Mouse (Mus musculus) frontal cortex, postnatal 36 days (tissue): ENCODE measurements around the gene Ddx17.
A peak's percentile ranks its signal among the peaks of the same experiment; 100 is the strongest.

Experiments
- DNase-seq, 2 experiments: peaks; one replicate each; pipeline ENCODE4 v3.0.0; 2022; ENCODE audit warnings: low spot score in 2 of 2

Gene Ddx17

GRCm38 (mm10) chr15:79546410-79547288 lies at the start of gene Ddx17:
TSS of gene Ddx17 (minus strand) at chr15:79546741.
- DNase-seq = peak; percentile 99

DNA sequence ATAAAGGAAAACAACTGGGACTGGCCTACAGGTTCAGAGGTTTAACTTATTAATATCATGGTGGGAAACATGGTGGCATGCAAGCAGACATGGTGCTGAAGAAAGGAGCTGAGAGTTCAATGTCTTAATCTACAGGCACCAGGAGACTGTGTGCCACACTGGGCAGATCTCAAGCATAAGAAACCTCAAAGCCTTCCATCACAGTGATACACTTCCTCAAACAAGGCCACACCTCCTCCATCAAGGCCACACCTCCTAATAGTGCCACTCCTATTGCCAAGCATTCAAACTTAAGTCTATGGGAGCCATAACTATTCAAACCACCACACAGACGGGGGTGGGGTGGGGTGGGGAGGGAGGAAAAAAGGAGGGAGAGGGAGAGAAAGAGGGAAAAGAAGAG lies 35.0 kb upstream of the Ddx17 start:
- DNase-seq = no peak

- DNase-seq = peak; percentile 33 to 54
Observed at GRCm38 (mm10) chr15:79577671-79578426, 31.3 kb upstream of the Ddx17 start.

DNA sequence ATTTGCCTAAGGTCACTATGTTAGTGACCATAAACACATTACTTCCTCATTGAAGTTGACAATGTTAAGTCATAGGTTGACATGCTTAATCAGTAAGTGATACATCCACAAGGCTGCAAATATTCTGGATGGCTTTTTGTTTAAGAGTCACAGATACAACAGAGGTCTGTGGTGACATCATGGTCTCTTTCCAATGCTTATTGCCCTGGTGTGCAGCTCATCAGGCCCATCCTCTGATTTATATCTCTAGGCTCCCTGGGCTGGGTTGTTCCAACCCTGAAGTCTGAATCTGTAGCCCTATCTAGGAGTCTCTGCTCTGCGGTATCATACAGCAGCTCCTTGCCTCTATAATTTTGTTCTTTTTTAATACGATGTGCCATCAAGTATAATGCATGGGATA lies 30.4 kb upstream of the Ddx17 start:
- no peak for DNase-seq

- peak in 1 of 2 experiments; percentile 37 for DNase-seq
Observed at GRCm38 (mm10) chr15:79575543-79576222, 29.1 kb upstream of the Ddx17 start.

- peak; percentile 45 to 77 for DNase-seq
Observed at GRCm38 (mm10) chr15:79562417-79562816, 15.9 kb upstream of the Ddx17 start.

- DNase-seq = no peak
Observed at GRCm38 (mm10) chr15:79559649-79560048, 13.1 kb upstream of the Ddx17 start.

- DNase-seq = no peak
Observed at GRCm38 (mm10) chr15:79552566-79552965, 6.0 kb upstream of the Ddx17 start.

GRCm38 (mm10) chr15:79548226-79548625 lies 1.7 kb upstream of the Ddx17 start:
- DNase-seq = no peak

DNA sequence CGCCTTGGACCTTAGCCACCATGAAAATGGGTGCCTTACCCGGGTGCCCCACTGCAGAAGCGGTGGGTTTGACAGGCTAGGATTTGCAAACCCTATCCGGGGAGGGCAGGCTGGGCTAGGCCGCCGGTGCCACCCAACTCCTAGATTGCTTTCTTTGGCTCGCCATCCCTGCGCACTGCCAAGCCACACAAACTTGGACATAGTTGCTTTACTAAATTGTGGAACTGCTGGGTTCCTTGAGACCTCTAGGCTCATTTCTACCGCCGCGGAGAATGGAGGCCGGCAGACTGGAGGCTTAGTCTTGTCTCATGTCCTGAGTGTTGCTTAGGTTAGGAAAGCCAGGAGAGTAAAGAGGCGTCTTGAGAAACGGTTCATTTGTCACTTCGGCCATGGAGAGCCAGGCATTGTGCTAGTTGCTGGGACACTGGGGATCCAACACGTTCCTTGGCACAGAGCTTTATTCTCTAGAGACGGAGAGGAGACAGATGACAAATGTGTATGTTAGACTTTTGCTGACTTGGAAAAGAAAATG lies 814 bp upstream of the Ddx17 start:
- no peak for DNase-seq

DNA sequence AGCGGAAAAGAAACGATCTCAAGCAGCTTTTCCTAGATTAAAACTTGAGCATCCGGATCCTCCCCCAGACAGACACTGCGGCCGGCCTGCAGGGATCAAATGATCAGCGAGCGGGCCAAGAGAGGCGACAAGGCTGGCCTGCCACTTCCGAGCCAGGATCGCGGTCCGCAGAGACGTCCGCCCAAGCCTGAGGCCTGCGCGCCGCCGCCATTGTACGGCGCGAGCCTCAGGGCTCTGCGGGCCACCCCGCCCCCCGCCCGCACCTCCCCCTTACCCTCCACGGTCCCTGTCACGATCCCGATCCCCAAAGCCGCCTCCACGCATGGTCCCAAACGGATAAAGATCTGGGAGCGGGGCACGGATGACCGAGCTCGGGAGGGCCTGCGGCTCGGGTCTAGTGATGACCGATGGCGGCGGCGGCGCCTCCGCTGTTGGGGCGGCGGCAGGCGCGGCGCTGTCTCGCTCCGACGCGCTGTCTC lies 581 bp downstream of the Ddx17 start:
- no peak for DNase-seq

- DNase-seq = no peak
Observed at GRCm38 (mm10) chr15:79545496-79545895, 1.0 kb downstream of the Ddx17 start.

DNA sequence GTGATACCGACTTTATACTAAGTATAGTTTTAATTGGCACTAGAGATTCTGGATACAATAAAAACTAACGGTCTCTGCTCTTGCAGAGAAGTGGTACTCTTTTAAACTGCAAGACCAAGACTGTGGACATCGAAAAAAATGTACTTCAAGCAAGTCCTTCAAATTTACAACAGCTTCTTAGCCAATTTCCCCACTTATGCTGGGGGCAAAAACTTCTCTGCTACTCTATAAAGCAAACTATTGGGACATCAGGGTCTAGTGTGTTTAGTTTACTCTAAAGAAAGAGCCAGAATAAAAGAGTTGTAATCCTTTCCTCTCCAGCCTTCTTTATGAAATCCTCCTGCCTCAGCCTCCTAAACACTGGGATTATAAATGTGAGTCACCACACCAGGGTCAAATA lies 2.6 kb downstream of the Ddx17 start:
- DNase-seq = no peak

GRCm38 (mm10) chr15:79533796-79534195 lies 12.7 kb downstream of the Ddx17 start:
- no peak for DNase-seq

DNA sequence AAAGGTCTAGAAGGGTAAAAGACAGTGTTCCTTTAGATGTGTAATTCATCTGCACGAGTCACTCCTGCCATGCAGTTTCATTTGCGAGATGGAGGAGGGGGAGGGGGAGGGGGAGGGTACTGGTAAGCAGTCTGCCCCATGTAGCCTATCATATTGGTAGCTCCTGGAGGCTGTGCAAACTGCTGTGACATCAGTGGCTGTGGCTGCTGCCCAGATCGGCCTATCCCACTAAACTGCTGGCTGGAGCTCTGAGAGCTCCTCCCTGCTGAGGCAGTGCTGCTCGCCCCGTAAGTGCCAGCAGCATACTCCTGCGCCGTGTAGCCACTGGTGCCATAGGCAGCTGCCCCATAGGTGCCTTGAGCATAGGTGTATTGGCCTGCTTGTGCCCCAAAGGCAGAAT lies 16.6 kb downstream of the Ddx17 start:
- DNase-seq = no peak

GRCm38 (mm10) chr15:79527991-79528639 lies 18.4 kb downstream of the Ddx17 start:
- DNase-seq = no peak

DNA sequence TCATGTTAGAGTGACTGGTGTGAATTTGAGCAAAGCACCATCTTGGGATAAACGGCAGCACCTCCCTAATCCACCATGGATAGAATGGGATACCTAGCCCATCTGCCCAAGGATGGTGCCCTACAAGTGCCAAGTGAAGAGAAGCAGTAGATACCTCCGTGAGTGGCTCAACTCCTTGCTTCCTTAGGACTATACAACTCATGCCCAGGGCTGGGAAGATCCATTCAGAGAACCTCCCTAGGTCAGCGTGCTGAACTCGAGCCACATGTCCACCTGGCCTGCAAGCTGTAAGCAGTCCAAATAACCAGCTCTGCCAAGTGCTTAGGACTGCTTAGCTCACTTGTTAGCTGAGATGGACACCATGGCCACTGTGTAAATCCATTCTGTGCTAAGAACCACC lies 19.3 kb downstream of the Ddx17 start:
- DNase-seq = no peak

DNA sequence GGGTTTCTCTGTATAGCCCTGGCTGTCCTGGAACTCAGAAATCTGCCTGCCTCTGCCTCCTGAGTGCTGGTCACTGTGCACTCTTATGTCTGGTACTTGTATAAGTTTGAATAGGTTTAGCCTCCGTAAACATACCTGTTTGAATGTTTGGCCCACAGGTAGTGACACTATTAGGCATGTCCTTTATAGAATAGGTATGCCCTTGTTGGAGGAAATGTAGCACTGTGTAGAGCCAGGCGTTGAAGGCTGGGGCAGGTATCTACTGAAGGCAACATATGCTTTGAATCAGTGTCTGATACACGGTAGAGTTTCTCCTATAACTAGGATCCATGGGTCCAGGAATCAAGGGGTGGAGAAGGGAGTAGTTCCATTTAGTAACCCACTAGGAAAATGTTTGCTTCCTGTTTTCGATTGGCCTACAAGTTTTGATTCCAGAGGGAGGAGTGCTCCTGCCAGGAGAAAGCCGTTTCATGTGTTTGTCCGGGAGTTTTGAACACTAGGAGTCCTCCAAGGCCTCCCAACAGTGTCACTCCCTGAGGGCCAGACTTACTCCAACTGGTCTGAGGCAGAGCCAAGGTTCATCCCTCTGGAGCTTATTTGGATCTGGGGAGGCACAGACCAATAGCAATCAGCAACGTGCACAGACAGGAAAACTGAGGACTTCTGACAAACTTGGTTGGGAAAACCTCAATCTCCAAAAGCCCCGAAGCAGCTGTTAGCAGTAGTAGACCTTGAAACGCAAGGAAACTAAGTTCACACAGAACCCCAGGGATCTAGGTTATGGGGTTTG lies 20.4 kb downstream of the Ddx17 start:
- DNase-seq = no peak

DNA sequence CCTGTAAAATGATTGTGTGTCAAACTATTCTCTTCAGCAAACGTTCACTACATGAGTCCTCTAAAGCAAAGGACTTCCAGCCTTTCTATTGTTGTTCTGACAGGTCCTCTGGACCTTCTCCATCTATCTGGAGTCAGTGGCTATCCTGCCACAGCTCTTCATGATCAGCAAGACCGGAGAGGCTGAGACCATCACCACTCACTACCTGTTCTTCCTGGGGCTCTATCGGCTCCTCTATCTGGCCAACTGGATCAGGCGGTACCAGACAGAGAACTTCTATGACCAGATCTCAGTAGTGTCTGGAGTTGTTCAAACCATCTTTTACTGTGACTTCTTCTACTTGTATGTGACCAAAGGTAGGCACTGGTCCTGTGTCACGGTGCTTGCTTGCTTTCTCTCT lies 21.0 kb downstream of the Ddx17 start:
- no peak for DNase-seq

GRCm38 (mm10) chr15:79519400-79520220 lies 26.9 kb downstream of the Ddx17 start:
- no peak for DNase-seq
